Mouse (Mus musculus) olfactory bulb, adult 2 months (tissue): ENCODE data around the gene Gramd4.

Experiments used
- CTCF ChIP-seq: fragments of 200-500 bp; IDR thresholded peaks from 2 replicates; pipeline ENCODE4 v1.5.1; 2012; ENCODE audit warnings: low read depth, mild to moderate bottlenecking, low read length, moderate library complexity; ENCODE audit not compliant: insufficient read depth
- POLR2A ChIP-seq: fragments of 200-500 bp; IDR thresholded peaks from 2 replicates; pipeline ENCODE4 v1.6.1; 2012; ENCODE audit warnings: mild to moderate bottlenecking, low read depth, low read length, moderate library complexity; ENCODE audit not compliant: insufficient read depth

DNA sequence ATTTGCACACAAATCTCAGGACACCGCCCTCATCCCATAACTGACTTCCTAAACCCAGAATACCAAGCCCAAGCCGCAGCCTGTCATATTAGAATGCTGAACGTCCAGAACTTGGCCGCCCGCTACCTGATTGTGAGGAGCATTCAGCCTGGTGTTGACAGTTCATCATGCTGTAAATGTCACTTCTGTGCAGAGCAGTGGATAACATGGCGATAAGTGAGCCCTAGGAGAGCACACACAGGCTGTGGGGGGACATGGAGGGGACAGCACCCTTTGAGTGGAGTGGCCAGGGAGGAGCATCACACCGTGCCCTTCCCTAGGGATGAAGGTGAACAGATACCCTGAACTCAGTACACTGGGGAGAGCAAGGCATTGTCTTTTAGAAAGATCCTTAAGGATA lies 51.8 kb downstream of the Gramd4 start:
- TF ChIP-seq CTCF (no peak), POLR2A (no peak)
